Mouse (Mus musculus) cerebellum, adult 2 months (tissue): ENCODE data around the gene She. TPM values are rescaled to one million over a fixed set of nuclear protein-coding genes. Genes with fewer than 3 reads are reported as not detected.

Experiments
- DNase-seq, 2 experiments: peaks; one replicate each; pipeline ENCODE4 v3.0.0; 2021
- H3K27ac ChIP-seq: fragments of 200-500 bp; 2 replicates; pipeline ENCODE4 v1.5.1; 2012; ENCODE audit warnings: low read length, control low read depth, inconsistent platforms; ENCODE audit not compliant: insufficient read depth
- H3K27me3 ChIP-seq: fragments of 200-500 bp; 2 replicates; pipeline ENCODE4 v1.6.1; 2012; ENCODE audit warnings: inconsistent platforms, mild to moderate bottlenecking, low read length, moderate library complexity; ENCODE audit not compliant: control insufficient read depth, insufficient read depth
- H3K4me1 ChIP-seq: fragments of 200-500 bp; 2 replicates; pipeline ENCODE4 v1.6.1; 2011; ENCODE audit warnings: low read length; ENCODE audit not compliant: control insufficient read depth, insufficient read depth
- H3K4me3 ChIP-seq: fragments of 200-500 bp; replicated peaks from 2 replicates; pipeline ENCODE3; 2011; ENCODE audit warnings: mild to moderate bottlenecking, low read depth, low read length, control low read depth; ENCODE audit not compliant: insufficient read depth
- CTCF ChIP-seq: fragments of 200-500 bp; IDR thresholded peaks from 2 replicates; pipeline ENCODE4 v1.5.1; 2011; ENCODE audit warnings: low read depth, mild to moderate bottlenecking, control low read depth, low read length, moderate library complexity, borderline replicate concordance; ENCODE audit not compliant: insufficient read depth
- POLR2A ChIP-seq: fragments of 200-500 bp; IDR thresholded peaks from 2 replicates; pipeline ENCODE4 v1.6.1; 2011; ENCODE audit warnings: low read length, control low read depth, borderline replicate concordance; ENCODE audit not compliant: insufficient read depth
- WGBS: fragments of 180-500 bp; shearing (Covaris S2); methylation state at CpG from one replicate; pipeline ENCODE4 v1.1.7; 2018; 5-methylcytosine and 5-hydroxymethylcytosine counted together
- polyA plus RNA-seq: library from polyadenylated mRNA; depleted of rRNA; stranded (reverse); fragments of >200 nt; gene quantifications from 2 replicates; pipeline ENCODE4 v1.2.3, GENCODE M21; 2012

She gene
- polyA plus RNA-seq, 1 experiment: 1.9 TPM

- 82% methylated on average over 4 of the region's 4 CpGs for WGBS
- no peak for DNase-seq
- no peak overlapping the region for H3K27ac ChIP-seq
- no peaks in the 10 kb centered on the region; the same call in 1 of the 2 replicates for H3K4me1 ChIP-seq
- no peak for TF ChIP-seq CTCF
- TF ChIP-seq POLR2A: no peak
- H3K27me3 ChIP-seq: no peaks in the 10 kb centered on the region
- no peak overlapping the region for H3K4me3 ChIP-seq
Observed at GRCm38 (mm10) chr3:89865764-89866163, 34.6 kb downstream of the She start.

GRCm38 (mm10) chr3:89867651-89868050, 36.5 kb downstream of the She start:
- 21% methylated on average over 3 of the region's 4 CpGs for WGBS
- H3K27ac ChIP-seq: no peak overlapping the region
- H3K4me1 ChIP-seq: no peaks in the 10 kb centered on the region
- no peaks in the 10 kb centered on the region for H3K27me3 ChIP-seq
- no peak for DNase-seq
- no peak overlapping the region for H3K4me3 ChIP-seq
- TF ChIP-seq POLR2A: no peak
- TF ChIP-seq CTCF: no peak

DNA sequence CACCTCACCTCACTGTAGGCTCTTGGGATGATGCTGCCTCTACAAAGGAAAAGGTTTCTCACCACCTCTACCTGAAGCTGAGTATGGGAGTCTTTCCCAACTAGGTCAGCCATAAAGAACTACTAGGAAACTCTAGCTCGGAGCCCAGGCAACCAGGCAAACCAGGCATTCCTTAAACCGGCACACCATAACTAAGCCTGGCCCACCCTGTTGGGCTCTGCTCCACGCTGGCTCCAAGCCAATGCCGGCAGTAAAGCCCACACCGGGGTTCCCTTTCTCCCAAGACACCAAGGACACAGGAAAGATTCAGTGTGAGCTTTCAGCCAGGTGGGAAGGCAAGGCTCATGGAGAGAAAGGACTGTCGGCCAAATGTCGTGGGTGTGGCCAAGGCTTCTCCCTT, 37.2 kb downstream of the She start:
- Histone ChIP-seq H3K4me1 (no peaks in the 10 kb centered on the region), H3K27ac (no peak overlapping the region), H3K4me3 (no peak overlapping the region), H3K27me3 (no peaks in the 10 kb centered on the region)
- DNase-seq: no peak
- TF ChIP-seq POLR2A: no peak
- no peak for TF ChIP-seq CTCF
- 13% methylated on average over 7 of the region's 7 CpGs for WGBS

DNA sequence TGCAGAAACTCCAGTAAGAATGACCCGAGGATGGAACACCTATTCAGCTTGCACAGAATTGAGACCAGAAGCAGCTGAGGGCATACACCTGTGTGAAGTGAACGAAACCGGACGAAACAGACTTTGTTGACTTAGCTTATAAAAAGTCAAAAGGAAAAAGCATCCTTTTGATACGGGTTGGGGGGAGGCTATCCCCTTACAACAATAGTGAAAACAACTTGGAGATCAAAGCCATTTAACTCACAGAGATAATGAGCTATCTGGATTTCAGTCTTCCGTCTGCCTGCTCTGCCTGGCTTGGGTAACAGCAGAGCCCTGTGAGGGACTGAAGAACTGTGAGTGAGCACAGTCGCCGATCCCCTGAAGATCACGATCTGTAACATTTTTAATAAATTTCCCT, 37.8 kb downstream of the She start:
- Histone ChIP-seq H3K4me1 (no peaks in the 10 kb centered on the region), H3K27ac (no peak overlapping the region), H3K4me3 (no peak overlapping the region), H3K27me3 (no peaks in the 10 kb centered on the region)
- WGBS: 59% methylated on average over 9 of the region's 9 CpGs
- no peak for TF ChIP-seq CTCF
- TF ChIP-seq POLR2A: no peak
- DNase-seq: no peak

- DNase-seq: no peak
- Histone ChIP-seq H3K27ac (no peak overlapping the region), H3K4me3 (no peak overlapping the region), H3K27me3 (no peaks in the 10 kb centered on the region), H3K4me1 (no peaks in the 10 kb centered on the region)
- TF ChIP-seq POLR2A (no peak), CTCF (no peak)
- WGBS: 76% methylated on average over 9 of the region's 9 CpGs
Observed at GRCm38 (mm10) chr3:89869556-89869955, 38.4 kb downstream of the She start.

GRCm38 (mm10) chr3:89870472-89871271, 39.5 kb downstream of the She start:
- no peak for DNase-seq
- WGBS: 88% methylated on average over 22 of the region's 22 CpGs
- no peak for TF ChIP-seq POLR2A
- no peak for TF ChIP-seq CTCF
- no peaks in the 10 kb centered on the region for H3K4me1 ChIP-seq
- no peak overlapping the region for H3K4me3 ChIP-seq
- no peak overlapping the region for H3K27ac ChIP-seq
- no peaks in the 10 kb centered on the region for H3K27me3 ChIP-seq

GRCm38 (mm10) chr3:89871339-89871914, 40.3 kb downstream of the She start:
- no peaks in the 10 kb centered on the region for H3K4me1 ChIP-seq
- DNase-seq: no peak
- H3K27me3 ChIP-seq: no peaks in the 10 kb centered on the region
- no peak overlapping the region for H3K4me3 ChIP-seq
- no peak overlapping the region for H3K27ac ChIP-seq
- TF ChIP-seq POLR2A (no peak), CTCF (no peak)
- WGBS: 83% methylated on average over 8 of the region's 8 CpGs

GRCm38 (mm10) chr3:89872209-89872608, 41.0 kb downstream of the She start:
- 46% methylated on average over 7 of the region's 7 CpGs for WGBS
- no peak for DNase-seq
- no peak overlapping the region for H3K27ac ChIP-seq

More at GRCm38 (mm10) chr3:89872209-89872608, 41.0 kb downstream of the She start:
- TF ChIP-seq CTCF (no peak), POLR2A (no peak)
- H3K4me3 ChIP-seq: no peak overlapping the region
- H3K4me1 ChIP-seq: peaks cover 6% of the 10 kb centered on the region
- H3K27me3 ChIP-seq: no peaks in the 10 kb centered on the region
